Mouse (Mus musculus) subcutaneous adipose tissue, adult 2 months (tissue): Measurements from ENCODE around the gene Unc119. TPM values are rescaled to one million over a fixed set of nuclear protein-coding genes. Genes with fewer than 3 reads are reported as not detected.

Experiments
- polyA plus RNA-seq: library from polyadenylated mRNA; depleted of rRNA; stranded (reverse); fragments of >200 nt; gene quantifications from 2 replicates; pipeline ENCODE4 v1.2.3, GENCODE M21; 2012; ENCODE audit warnings: low replicate concordance; rRNA removed

Unc119 gene
- 136 and 376 TPM in 2 replicates for polyA plus RNA-seq

DNA sequence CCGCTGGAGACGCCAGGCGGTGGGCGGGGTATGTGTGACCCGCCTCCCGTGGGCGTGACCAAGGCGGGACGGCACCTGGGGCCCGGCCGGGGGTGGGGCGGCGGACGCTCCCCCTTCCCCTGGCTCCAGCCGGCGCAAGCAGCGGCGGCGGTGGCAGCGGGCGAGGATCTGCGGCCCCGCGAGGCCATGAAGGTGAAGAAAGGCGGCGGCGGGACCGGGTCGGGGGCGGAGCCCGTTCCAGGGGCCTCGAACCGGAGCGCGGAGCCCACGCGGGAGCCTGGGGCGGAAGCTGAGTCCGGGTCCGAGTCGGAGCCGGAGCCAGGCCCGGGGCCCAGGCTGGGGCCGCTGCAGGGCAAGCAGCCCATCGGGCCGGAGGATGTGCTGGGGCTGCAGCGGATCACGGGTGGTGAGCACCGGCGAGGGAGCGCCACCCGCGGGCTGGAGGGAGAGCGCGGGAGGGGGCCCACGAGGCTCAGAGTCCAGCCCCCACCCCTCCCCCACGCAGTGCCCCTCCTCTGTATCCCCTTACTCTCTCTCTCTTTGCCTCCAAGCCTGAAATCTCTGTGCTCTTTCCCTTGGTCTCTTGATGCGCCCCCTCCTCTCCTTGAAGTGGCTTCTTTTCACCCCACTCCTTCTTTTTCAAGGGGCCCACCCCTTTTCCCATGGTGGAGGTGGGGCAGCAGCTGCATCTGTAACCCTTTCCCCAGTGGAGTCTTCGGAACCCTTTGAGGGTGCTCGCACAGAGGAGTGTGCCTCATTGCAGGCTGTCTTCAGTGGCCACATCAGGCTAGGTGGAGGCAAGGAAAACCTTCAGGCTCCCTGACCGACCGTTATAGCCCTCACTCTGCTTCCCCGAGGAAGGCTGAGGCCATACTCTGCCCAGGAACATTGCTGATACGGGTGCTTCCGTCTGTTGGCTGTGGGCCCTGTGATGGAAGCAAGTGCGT, at the start of gene Unc119:
Unc119 (plus strand) TSS at position 102 of the 947 bp plus-strand sequence.

DNA sequence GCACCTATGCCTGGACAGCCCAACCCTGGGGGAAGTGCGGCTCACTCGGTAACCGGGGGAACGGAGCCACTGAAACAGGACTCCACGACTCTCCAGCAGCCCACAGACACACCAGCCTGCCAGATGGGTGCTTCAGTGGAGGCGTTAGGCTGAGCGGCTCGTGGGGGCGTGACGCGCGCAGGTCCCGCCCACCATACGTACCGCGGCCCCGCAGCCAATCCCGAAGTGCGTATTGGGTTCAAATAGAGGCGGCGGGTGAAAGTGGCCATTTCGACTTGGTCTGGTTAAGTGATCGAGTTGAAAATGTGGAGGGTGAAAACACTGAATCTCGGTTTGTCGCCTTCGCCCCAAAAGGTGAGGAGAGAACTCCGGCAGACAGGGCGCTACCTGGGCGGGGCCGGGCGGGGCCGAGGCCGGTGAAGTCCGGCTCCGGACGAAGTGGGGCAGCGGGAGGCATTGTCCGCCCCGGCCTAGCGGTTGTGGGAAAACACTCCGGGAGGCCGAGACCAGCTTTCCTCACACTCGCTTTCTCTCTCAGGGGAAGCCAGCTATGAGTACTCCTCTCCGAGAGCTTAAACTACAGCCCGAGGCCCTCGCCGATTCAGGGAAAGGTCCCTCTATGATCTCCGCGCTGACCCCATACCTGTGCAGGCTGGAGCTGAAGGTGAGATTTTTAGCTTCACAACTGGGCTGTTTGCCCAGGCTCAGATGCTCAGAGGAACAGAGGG, 41.8 kb upstream of the Unc119 start, which contains the start of gene Spag5:
Spag5 (plus strand) TSS at position 173 of the 728 bp plus-strand sequence.

DNA sequence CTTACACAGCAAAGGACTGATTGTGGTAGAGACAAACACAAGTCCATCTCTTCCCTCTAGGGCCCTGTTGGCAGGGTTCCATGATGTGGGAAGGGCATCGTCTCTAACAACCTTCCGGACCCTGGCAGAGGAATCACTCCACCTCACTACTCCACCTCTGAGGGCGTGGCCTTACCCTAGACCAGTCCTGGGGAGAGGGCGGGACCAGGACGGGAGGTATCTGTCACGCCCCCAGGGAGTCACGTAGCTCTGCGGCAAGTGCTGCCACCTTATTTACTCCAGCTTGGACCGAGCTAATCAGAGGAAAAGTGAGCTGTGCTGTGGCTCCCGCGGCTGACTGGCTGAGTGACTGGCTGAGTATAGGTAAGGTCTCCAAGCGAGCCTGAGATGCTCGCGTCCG, 20.4 kb upstream of the Unc119 start, which contains the start of gene Aldoc:
Aldoc (plus strand) TSS at position 109 of the 400 bp plus-strand sequence.

DNA sequence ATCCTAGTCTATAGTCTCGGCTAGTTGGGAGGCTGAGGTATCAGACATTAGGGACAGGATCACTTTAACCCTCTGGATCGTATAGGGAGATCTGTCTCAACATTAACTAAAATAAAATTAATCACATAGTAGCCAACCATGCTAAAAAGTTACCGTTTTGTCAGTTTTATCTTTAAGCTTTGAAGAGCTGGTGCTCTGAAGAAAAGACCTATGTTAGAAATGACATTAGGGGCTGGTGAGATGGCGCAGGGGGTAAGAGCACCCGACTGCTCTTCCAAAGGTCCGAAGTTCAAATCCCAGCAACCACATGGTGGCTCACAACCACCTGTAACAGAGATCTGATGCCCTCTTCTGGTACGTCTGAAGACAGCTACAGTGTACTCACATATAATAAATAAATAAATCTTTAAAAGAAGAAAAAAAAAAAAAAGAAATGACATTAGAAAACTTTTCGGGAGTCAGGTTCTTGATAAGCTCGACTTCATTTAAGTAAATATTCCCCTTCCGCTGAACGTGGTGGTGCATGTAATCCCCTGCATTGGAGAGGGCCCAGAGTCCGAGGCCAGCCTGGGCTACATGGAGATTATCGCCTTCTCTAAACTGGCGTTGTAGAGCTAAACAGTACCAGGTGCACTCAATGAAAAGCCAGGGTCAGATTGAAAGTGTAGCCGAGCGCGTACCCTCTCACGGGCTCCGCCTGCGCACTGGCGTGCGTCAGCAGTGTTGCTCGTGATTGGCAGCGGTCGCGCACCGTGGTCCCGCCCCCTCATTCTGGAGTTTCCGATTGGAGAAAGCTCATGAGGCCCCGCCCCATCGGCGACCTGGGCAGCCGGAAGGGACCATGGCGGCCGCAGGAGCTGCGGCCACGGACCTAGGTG, 15.4 kb upstream of the Unc119 start, which contains the start of gene Pigs:
Pigs (plus strand) TSS at position 782 of the 878 bp plus-strand sequence.

DNA sequence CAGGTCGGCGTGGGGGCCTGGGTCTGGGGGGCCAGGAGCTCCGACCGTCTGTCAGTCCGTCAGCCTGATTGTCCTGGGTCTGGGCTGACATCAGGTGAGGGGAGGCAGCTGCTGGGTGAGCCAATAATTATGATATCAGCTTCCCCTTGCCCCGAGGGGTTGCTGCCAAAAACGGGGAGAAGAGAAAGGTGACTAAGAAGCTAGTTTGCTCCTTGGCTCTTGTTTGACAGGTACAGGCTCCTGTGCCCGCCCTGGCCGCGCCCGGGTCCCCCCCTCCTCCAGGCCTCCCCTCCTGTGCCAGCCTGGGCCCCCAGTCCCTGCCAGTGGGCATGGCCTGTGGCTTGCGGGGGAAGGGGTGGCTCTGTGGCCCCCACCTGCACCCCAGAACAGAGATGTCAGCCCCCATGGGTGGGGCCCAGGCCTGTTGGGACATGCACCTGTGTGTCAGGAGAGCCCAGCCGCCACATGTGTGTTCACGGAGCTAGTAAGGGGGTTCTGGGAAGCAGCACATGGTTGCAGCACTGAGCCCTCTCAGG, 43.3 kb downstream of the Unc119 start, which contains the start of gene Foxn1:
Foxn1 (minus strand) TSS at position 51 of the 536 bp plus-strand sequence.

Other genes with a start within 250 kb of the Unc119 start
- gene Fam222b, start 248.8 kb upstream of the Unc119 start, polyA plus RNA-seq = 13.2 and 18.0 TPM in 2 replicates
- gene Traf4, start 177.9 kb upstream of the Unc119 start, polyA plus RNA-seq = 32.7 and 61.9 TPM in 2 replicates
- gene Nek8, start 166.8 kb upstream of the Unc119 start, polyA plus RNA-seq = 16.3 and 23.8 TPM in 2 replicates
- gene Tlcd1, start 166.8 kb upstream of the Unc119 start, polyA plus RNA-seq = 81.1 and 154 TPM in 2 replicates
- 199 and 383 TPM in 2 replicates for gene Rpl23a, start 159.9 kb upstream of the Unc119 start, polyA plus RNA-seq
- 147 and 188 TPM in 2 replicates for gene Rab34, start 155.1 kb upstream of the Unc119 start, polyA plus RNA-seq
- 4.9 and 12.0 TPM in 2 replicates for gene Proca1, start 150.1 kb upstream of the Unc119 start, polyA plus RNA-seq
- gene Sdf2, start 97.7 kb upstream of the Unc119 start, polyA plus RNA-seq = 123 and 136 TPM in 2 replicates
- 18.6 and 25.9 TPM in 2 replicates for gene Supt6, start 97.5 kb upstream of the Unc119 start, polyA plus RNA-seq
- gene 2610507B11Rik, start 81.7 kb upstream of the Unc119 start, polyA plus RNA-seq = 98.7 and 125 TPM in 2 replicates
- gene BC030499, start 52.6 kb upstream of the Unc119 start, polyA plus RNA-seq = 0.23 and 0.24 TPM in 2 replicates
- 1.3 and 5.4 TPM in 2 replicates for gene Spag5, start 42.0 kb upstream of the Unc119 start, polyA plus RNA-seq
- 0.95 and 4.4 TPM in 2 replicates for gene Aldoc, start 20.5 kb upstream of the Unc119 start, polyA plus RNA-seq
- 96.3 and 108 TPM in 2 replicates for gene Pigs, start 15.1 kb upstream of the Unc119 start, polyA plus RNA-seq
- gene Foxn1, start 43.1 kb downstream of the Unc119 start, polyA plus RNA-seq = not detected in 2 replicates
- 0.27 and 0.40 TPM in 2 replicates for gene Slc13a2, start 78.7 kb downstream of the Unc119 start, polyA plus RNA-seq
- gene Slc46a1, start 122.2 kb downstream of the Unc119 start, polyA plus RNA-seq = 42.4 and 43.1 TPM in 2 replicates
- 1.1 and 2.4 TPM in 2 replicates for gene Sarm1, start 154.3 kb downstream of the Unc119 start, polyA plus RNA-seq
- gene Vtn, start 155.6 kb downstream of the Unc119 start, polyA plus RNA-seq = 20.3 and 32.7 TPM in 2 replicates
- gene Sebox, start 160.0 kb downstream of the Unc119 start, polyA plus RNA-seq = not detected in 2 replicates
- 19.0 and 20.4 TPM in 2 replicates for gene Tmem199, start 168.7 kb downstream of the Unc119 start, polyA plus RNA-seq
- 114 and 118 TPM in 2 replicates for gene Poldip2, start 168.7 kb downstream of the Unc119 start, polyA plus RNA-seq
- gene Tnfaip1, start 192.8 kb downstream of the Unc119 start, polyA plus RNA-seq = 55.4 and 59.5 TPM in 2 replicates
- 59.1 and 83.4 TPM in 2 replicates for gene Ift20, start 192.9 kb downstream of the Unc119 start, polyA plus RNA-seq
- gene Tmem97, start 207.3 kb downstream of the Unc119 start, polyA plus RNA-seq = 19.6 and 23.3 TPM in 2 replicates